12 mouse cellular contexts compared by ENCODE assay signal in genomic region chr7:102260518-102260917, GRCm38 (mm10).
"Had no signal": no experiment of that assay in that cellular context is flagged by ENCODE, and none has a peak within 500 bp of the region (broad histone marks: within the 10 kb centered on the region; RNA-seq: fewer than 3 reads in every experiment).

No protein-coding gene starts in this region.

- H3K4me1 ChIP-seq: kidney, embryonic 15.5 days had no signal

- DNase-seq: kidney, adult 11 months; kidney, adult 8-10 months; kidney, postnatal 10 days; kidney, postnatal 36 days; layer of hippocampus, postnatal 36 days; liver, embryonic 13.5 days; lung, adult 2 months; lung, postnatal 14 days; lung, postnatal 4 days; midbrain, embryonic 14.5 days had no signal

- H3K27ac ChIP-seq: kidney, embryonic 15.5 days; left cerebral cortex, adult 2 months; liver, embryonic 13.5 days had no signal

- H3K27me3 ChIP-seq: kidney, embryonic 15.5 days; liver, embryonic 13.5 days had no signal

- H3K4me3 ChIP-seq: kidney, embryonic 15.5 days; left cerebral cortex, adult 2 months; liver, embryonic 13.5 days had no signal

- H3K36me3 ChIP-seq: kidney, embryonic 15.5 days; liver, embryonic 13.5 days had no signal
